Mouse (Mus musculus): ENCODE measurements at regions not wholly inside any gene's neighbourhood (a gene's known extent, or its start where the extent isn't known, plus 50 kb on each side); places are given as distances from the start of the nearest gene placed in this dataset.

GRCm38 (mm10) chr6:147954967-147955830, 91.9 kb upstream of the Far2 start:
- no peak for DNase-seq (ENCODE audit: low read depth, low spot score)

- no peak for DNase-seq (ENCODE audit: low read depth, low spot score)
These were observed 82.3 kb upstream of the Far2 start for GRCm38 (mm10) chr6:147964739-147965138.

- no peak for DNase-seq (ENCODE audit: low read depth, low spot score)
These were observed 76.9 kb upstream of the Far2 start for GRCm38 (mm10) chr6:147970162-147970608.

GRCm38 (mm10) chr6:147972552-147972951, 74.5 kb upstream of the Far2 start:
- no peak for DNase-seq (ENCODE audit: low read depth, low spot score)

- DNase-seq (ENCODE audit: low read depth, low spot score), result no peak
These were observed 74.0 kb upstream of the Far2 start for GRCm38 (mm10) chr6:147973059-147973458.

GRCm38 (mm10) chr6:147975917-147976316, 71.1 kb upstream of the Far2 start:
- DNase-seq (ENCODE audit: low read depth, low spot score), result no peak

GRCm38 (mm10) chr6:147989381-147989780, 57.7 kb upstream of the Far2 start:
- DNase-seq (ENCODE audit: low read depth, low spot score), result no peak
